Mouse (Mus musculus) monocyte, adult 2 months (primary cell): ENCODE results near the gene Col11a2.
A peak's percentile ranks its signal among the peaks of the same experiment; 100 is the strongest.
"Not testable (repeated sequence)": the region's sequence is repeated elsewhere in the genome, so short reads cannot be mapped to it uniquely, and the experiment has no call there.

Experiments
- DNase-seq, 2 experiments: peaks; one replicate each; pipeline ENCODE4 v3.0.0; 2022; ENCODE audit warnings: low spot score in 2 of 2, low read depth in 1 of 2

Col11a2 gene

DNA sequence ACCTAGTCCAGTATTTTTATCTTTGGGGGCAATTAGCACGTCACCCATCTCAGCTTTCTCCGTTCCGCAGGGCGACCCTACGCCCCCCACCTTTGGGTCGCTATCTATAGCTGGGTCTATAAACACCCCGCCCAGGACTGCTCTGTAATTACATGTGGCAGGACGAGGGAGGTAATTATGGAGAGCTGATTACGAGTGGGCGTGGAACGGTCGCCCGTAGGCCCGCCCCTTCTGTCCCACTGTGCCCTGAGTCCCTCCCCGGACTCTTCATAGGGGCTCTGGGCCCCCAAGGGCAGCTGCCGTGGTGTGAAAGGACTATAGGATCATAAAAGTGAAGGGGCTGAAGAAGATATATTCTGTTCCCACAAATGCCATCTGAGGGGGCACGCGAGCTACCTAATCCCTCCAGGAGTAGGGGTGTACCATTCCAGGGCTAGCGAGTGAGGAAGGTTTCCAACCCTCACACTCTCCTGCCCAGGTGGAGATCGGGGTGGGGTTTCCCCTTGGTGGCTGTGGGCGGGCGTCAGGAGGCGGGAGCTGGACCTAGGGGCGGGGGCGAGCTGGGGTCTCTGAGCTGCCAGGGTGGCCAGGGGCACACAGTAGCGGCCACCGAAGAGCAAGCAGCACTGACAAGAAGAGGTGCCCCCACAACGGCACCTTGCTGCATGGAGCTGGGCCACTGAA lies at the start of gene Col11a2:
Col11a2 (plus strand) TSS at position 560 of the 684 bp plus-strand sequence.
- no peak for DNase-seq

DNA sequence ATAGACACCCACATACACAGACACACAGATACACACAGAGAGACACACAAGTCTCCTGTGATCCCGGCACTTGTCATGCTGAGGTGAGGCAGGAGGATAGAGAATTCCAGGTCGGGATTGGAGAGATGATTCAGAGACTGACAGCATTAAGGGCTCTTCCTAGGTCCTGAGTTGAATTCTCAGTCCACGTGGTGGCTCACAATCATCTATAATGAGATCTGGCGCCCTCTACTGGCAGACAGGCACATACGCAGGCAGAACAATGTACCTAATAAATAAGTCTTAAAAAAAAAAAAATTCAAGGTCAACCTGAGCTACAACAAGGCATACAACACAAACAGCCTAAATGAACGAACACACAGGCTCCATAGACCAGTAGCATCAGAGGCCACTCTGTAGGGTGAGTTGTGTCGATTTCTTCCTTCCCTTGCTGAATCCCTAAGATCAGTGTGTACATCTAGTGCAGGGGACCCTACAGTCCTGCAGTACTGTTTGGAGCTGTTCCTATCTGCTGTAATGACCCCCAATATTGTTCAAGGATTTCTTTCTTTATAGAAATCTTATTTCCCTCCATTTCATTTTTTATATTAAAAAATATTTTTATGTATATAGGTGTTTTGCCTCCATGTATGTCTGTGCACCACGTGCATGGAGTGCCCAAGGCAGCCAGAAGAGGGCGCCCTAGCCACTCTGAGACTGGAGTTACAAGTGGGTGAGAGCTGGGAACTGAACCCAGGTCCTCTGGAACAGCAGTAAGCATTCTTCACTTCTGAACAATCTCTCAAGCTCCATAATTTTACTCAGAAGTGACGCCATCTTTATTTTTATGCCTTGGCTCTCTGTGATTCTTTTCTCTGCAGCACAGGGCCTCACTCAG lies 47.2 kb upstream of the Col11a2 start:
- no peak for DNase-seq

DNA sequence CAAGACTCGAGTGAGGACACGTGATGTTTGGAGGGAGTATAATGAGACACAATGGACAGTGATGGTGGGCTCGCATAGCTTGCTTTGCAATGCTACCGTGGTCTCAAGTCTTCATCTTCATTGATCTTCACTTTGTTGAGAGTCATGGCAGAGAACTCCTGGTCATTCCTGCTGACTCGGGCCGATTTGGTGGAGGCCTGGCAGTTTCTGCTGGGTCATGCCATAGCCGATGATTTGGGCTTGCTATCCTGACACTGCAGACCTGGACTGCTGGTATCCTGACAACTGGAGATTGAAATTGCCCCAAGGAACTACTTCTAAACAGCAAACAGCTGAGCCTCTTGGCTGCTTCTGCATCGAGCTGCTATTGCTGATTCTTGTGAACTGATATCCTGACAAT lies 44.3 kb upstream of the Col11a2 start:
- no peak for DNase-seq

DNA sequence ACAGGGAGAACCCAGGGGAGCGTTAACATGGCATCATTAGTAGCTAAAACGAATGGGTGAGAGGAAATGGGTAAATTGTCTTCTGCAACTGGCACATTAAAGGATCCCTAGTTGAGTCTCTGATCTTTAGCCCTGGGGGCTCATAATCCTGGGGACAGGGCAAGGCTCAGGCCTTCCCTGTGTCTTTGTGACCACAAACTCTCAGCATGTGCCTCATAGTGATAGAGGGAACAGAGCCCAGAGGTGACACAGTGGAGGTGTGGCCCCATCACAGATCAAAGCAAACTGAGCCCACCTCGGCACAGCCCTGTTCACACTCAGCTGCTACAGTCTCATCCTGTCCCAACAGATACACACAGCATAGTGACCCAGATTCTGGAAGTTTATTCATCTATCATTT lies 43.6 kb upstream of the Col11a2 start:
- DNase-seq: no peak

DNA sequence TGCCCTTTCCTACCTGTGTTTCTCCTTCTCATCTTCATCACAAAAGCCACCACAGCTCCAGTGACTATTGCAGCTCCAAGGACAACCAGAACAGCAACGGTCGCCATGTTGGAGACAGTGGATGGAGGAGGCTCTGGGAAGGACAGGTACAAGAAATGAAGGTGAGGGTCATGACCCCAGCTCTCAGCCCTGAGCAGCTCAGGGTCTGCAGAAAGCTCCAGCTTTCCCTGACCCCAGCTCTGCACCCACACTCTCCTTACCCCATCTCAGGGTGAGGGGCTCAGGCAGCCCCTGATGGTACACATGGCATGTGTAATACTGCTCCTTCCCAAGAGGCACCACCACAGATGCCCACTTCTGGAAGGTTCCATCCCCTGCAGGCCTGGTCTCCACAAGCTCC lies 42.2 kb upstream of the Col11a2 start:
- not testable (repeated sequence) for DNase-seq

DNA sequence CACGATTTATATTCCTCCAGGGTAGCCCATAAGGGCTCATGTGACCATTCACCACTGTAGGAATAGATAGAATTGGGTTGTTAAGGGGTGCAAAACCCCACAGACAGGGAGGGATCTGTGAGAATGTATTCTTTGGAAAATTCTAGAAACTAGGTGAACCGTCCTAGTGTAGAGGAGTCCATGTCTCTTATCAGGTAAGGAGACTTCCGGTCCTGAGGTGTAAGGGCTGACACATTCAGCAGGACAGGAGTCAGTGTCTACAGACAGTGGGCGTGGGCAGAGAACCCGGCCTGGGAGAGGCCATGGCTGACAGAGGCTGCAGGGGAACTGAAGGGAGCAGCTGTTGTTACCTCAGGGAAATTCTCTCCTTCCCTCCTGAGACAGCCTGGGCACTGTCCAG lies 40.5 kb upstream of the Col11a2 start:
- DNase-seq: not testable (repeated sequence)

DNA sequence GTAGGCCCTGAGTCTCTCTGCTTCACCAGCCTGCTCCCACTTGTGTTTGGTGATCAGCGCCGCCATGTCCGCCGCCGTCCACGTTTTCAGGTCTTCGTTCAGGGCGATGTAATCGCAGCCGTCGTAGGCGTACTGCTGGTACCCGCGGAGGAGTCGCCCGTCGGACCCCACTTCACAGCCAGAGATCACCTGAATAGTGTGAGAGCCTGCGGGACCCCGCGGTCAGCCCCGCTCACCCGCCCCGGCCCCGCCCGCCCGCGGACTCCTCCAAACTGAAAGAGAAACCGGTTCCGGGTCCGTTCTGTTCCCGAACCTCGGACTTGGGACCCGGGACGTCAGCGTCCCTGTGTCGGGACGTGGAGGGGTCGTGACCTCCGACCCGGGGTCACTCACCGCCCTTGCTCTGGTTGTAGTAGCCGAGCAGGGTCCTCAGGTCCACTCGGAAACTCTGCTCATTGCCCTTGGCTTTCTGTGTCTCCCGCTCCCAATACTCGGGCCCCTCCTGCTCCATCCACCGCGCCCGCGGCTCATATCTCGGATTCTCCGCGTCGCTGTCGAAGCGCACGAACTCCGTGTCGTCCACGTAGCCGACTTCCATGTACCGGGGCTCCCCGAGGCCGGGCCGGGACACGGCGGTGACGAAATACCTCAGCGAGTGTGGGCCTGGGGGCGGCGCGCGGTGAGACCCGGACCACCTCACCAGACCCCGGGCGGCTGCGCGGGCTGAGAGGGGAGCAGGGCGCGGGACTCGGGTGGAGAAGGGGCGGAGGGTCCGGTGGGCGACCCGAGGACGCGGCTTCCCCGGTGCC lies 39.7 kb upstream of the Col11a2 start:
- DNase-seq: no peak

DNA sequence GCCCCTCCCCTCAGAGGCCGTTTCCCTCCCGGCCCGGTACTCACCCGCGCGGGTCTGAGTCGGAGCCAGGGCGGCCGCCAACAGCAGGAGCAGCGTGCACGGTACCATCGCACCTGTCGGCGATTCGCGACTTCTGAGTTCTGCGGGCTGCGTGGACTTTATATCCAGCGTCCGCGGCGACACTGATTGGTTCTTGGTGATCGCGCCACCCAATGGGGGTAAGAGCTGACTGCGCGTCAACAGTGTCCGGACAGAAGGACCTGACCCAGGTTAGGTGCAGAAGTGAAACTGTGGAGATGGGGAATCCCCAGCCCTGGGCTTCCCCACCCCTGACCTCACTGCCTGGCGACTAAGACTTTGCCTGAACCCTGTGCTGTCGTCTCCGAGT lies 39.1 kb upstream of the Col11a2 start, which contains the start of gene H2-K1:
H2-K1 (minus strand) TSS at position 198 of the 388 bp plus-strand sequence.
- peak; percentile 96 to 97 for DNase-seq

DNA sequence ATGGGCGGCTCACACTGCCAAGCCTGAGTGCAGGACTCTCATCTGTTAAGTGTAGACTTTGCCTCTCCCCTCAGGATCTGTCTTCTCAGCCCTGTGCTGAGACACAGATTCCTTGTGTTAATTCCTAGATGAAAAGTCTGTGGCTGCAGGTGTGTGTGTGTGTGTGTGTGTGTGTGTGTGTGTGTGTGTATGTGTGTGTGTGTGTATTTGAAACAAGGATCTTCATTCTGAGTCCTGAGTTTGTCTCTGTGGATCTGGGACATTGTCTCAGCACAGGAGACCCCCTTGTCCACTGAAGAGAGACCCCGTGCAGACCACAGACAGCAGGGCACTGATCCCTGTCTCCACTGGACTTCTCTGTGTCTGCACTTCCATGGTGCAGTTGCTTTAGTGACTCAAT lies 38.4 kb upstream of the Col11a2 start:
- DNase-seq: not testable (repeated sequence)

DNA sequence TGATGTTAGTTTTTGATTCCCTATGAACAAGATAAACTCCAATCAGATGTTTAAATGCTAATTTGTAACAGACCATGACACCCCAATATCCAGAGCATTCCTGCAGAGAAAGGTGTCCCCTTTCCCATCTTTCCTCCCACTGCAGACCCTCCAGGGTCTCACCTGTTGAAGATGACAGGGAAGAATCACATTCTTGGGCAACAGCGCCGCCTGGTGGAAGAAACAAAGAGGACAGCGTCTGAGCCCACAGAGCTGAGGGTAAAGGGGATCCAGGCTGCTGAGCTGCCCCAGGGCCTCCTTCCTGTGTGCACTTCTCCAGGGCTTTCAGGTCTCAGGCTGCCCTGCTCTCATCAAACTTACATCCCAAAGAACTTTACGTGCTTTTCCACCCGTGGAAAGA lies 35.8 kb upstream of the Col11a2 start:
- DNase-seq: no peak

DNA sequence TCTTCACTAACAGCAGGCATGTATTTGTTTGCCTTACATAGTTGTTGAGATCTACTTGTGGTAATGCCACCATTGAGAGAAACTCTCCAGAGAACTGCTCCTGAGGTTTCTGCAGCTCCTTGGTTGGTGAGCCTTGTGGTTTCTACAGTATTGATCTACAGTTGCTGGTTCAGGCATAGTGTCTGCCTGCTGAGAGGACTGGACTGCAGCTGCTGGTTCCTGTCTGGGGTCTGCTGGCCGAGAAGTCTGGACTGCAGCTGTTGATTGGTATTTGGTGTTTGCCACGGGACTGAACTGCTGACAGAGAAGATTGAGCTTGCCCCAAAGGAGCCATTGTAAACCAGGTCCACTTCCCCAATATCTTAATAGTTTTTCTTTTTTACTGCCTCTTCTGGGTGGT lies 32.7 kb upstream of the Col11a2 start:
- DNase-seq: no peak

DNA sequence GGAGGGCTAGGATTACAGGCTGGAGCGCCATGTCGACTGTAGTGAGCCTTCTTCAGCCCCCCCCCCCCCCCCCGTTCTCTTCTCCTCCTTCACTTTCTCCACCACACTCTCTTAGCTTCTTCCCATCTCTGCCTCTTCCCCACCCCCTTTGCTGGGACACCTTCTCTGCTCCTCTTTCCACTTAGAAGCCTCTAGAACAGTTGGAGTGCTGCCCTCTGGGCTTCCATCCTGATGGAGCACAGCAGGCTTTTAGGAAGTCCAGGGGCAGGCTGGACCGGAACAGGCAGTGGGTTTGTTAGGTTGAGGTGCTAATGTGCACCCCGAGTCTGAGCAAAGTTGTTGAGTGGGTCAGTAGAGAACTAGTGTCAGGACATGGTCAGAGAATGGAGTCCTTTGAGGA lies 29.1 kb upstream of the Col11a2 start:
- DNase-seq: no peak

DNA sequence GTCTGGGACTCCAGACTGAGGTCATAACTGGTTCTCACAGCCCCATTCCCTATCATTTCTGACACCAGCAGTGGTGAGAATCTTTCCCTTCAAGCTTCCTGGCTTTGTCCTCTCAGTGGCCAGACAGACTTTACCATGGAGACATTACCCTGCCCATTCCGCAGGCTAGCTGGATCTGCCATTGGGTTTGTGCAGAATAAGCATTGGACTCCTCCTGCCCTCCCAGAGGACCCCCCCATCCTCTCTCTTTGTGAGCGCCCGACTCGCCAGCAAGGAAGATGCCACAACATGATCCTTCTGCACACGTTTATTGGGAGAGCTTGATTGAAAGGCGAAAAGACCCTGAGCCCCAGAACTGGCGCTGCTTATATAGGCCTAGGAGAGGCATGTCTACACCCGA lies 25.8 kb upstream of the Col11a2 start:
- no peak for DNase-seq

DNA sequence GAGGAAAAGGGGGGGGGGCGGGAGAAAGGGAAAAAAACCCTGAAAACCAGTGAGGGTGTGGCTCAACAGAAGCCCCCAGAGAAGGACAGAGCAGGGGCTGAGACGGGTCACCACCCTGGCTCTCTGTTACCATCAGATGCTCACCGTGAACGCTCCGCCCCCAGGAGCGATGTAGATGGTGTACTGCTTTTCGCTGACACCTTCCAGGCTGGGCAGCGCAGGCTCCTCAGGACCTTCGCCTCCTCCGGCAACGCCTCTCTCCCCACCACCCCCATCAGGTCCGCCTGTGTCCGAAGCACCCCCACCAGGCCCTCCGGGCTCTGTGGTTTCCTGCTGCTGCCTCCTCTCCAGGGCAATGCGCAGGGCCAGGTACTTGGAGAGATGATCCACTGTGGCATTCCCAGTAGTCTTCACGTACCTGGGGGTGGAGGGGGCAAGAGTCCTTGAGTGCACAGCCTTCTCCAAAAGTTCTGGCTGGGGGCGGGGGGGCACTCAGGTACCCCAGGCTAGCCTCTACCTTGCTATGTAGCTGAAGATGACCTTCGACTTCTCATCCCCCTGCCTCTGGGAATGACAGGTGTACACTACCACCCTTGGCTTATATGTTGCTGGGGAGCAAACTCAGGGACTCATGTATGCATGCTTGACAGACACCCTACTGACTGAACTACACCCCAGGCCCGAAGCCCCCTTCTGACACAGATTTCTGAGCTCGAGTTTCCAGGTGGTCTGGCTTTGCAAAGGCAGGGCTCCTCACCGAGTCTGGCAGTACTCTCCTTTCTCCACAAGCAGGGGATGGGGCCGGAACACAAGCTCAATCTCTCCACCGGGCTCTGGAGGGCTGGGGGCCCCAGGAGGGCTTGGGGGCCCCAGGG lies 17.5 kb upstream of the Col11a2 start:
- DNase-seq: no peak

DNA sequence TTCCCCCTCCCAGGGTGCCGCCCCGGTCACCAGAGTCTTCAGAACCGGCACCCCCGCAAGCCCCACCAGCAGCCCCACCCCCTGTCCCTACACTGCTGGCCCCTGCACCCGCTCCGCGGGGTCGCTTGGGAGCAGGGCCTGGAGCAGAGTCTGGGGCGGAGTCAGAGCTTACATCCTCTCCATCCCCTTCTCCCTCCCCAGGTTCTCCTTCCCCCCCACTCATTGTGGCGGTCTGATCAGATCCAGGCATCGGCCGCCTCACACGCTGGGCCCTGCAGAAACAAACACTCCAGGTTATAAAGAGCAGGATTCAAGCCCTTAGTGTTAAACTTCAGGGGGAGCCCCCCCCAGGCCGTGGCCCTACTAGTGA lies 16.8 kb upstream of the Col11a2 start:
- DNase-seq: no peak

DNA sequence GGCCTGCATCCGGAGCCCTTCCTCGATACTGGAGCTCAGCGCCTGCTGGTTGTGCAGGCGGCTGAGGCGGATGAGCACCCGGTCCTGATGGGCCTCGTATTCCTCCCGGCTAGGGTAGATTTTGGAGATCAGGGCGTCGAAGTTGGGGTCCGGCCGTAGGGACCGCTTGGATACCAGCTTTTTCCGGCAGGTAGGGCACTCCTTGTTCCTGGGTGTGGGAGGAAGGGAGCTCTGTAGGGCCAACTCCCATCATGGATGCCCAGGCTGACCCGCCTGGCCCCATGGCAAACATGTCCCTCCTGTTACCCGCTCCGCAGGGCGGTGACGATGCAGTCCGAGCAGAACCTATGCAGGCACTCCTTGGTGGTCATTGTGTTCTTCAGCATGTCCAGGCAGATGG lies 16.2 kb upstream of the Col11a2 start:
- DNase-seq: no peak

DNA sequence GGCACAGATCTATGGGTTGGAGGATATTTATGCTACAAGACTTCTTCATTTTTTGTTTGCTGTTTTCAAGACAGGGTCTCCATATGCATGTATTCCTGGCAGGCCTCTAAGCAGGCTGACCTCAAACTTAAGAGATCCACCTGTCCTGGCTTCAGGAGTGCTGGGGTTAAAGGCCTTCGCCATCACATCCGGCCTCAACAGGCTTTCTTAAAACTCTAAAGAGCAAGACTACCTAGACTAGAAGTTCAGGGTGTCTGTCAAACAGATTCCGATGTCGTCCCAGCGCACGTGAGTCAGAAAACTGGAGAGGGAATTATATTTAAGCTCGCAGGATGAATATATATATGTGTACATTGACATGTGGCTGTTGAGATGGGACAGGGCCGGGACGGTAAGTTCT lies 15.6 kb upstream of the Col11a2 start:
- no peak for DNase-seq

DNA sequence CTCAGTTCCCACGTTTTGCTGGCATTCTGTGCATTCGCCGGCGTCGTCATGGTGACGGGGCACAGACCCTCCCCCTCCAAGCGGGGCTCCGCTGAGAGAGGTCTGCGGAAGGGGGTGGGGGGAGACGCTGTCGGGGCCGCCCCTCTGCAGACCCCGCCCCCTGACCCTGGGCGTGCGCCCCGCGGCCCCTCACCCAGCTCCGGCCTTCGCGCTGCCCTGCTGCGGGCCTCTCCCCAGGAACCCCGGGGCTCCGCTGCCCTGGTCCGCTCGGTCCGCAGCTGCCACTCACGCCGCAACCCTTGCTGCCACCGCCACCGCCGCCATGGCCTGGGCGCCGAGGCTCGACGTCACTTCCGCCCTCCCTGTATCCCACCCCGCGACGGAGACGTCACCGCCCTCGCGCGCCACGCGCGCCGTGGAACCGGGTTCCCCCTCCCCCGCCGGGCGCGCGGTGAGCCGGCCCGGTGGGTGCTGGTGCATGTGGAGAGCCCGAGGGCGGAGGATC lies 14.9 kb upstream of the Col11a2 start, which contains the start of gene Ring1:
Ring1 (minus strand) TSS at position 364 of the 505 bp plus-strand sequence.
- DNase-seq: peak in 1 of 2 experiments; percentile 79

DNA sequence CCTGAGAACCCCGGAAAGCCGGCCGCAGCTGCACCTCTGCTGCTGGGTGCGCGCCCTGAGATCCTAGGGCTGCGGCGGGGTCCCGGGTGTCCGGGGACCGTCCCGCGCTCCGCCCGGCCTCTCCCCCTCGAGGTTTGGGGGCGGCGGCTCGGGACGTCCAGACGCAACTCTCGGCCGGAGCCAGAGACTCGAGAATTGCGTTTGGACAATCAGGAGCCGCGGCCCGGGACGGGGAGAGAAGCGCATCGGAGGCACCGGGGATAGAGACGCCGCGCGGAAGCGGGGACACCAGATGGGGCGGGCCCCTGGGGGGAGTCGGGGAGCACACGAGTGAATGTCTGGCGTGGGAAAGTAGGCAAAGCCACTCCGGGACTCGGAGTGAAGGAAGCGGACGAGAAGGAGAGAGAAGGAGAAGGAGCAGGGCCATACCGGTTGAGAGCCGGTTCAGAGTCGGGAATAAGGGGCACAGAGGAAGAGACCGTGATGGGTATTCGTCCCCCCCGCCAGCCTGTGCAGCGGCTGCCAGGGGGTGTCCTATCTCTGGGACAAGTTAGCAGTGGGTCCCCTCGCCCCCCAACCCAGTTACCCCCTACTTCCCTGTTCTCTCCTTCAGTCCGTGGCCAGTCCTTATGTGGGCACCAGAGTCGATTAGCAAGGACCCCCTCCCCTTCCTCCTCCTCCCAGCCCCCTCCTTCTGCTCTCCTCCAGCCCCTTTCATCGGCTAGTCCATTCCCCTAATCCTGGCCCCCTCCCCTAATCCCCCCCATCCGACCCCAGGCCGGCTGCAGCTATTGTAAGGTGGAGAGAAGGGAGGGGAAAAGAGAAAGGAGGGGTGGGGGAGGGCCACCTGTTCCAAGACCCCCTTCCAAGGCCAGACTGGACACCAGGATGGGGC lies 14.1 kb upstream of the Col11a2 start:
- no peak for DNase-seq
